Mouse (Mus musculus) limb, embryonic 14.5 days (tissue): ENCODE measurements around the gene Gm21973. TPM values are rescaled to one million over a fixed set of nuclear protein-coding genes. Genes with fewer than 3 reads are reported as not detected.

Experiments used
- ATAC-seq: fragments of 200-750 bp; cut with Nextera tagmentation; 2 replicates; pipeline ENCODE4 v1.8.0; 2017; ENCODE audit warnings: low read depth, moderate number of reproducible peaks, moderate TSS enrichment; ENCODE audit not compliant: low FRiP score
- DNase-seq: peaks from one replicate; pipeline ENCODE4 v3.0.0-alpha.2; 2015; ENCODE audit warnings: low spot score
- H3K27ac ChIP-seq: fragments of 300-500 bp; sonication (generic); replicated peaks from 2 replicates; pipeline ENCODE4 v1.5.1; 2014; ENCODE audit warnings: low read depth, mild to moderate bottlenecking, low read length, moderate library complexity, mixed read lengths
- H3K27me3 ChIP-seq: fragments of 300-500 bp; sonication (generic); 2 replicates; pipeline ENCODE4 v1.6.1; 2014; ENCODE audit warnings: low read length, mixed read lengths; ENCODE audit not compliant: control insufficient read depth, insufficient read depth
- H3K36me3 ChIP-seq: fragments of 300-500 bp; sonication (generic); 2 replicates; pipeline ENCODE4 v1.6.1; 2014; ENCODE audit warnings: mild to moderate bottlenecking, low read length, moderate library complexity, mixed read lengths; ENCODE audit not compliant: control insufficient read depth, insufficient read depth
- H3K4me1 ChIP-seq: fragments of 300-500 bp; sonication (generic); 2 replicates; pipeline ENCODE4 v1.6.1; 2014; ENCODE audit warnings: antibody characterized with exemption, low read length, mixed read lengths; ENCODE audit not compliant: control insufficient read depth, insufficient read depth
- H3K4me2 ChIP-seq: fragments of 300-500 bp; sonication (generic); replicated peaks from 2 replicates; pipeline ENCODE4 v1.6.1; 2014; ENCODE audit warnings: low read depth, mild to moderate bottlenecking, low read length, moderate library complexity; ENCODE audit not compliant: severe bottlenecking
- H3K4me3 ChIP-seq: fragments of 300-500 bp; sonication (generic); replicated peaks from 2 replicates; pipeline ENCODE4 v1.5.1; 2014; ENCODE audit warnings: low read length
- H3K9ac ChIP-seq: fragments of 300-500 bp; sonication (generic); 2 replicates; pipeline ENCODE4 v1.6.1; 2014; ENCODE audit warnings: mild to moderate bottlenecking, low read depth, low read length, moderate library complexity; ENCODE audit not compliant: severe bottlenecking
- H3K9me3 ChIP-seq: fragments of 300-500 bp; sonication (generic); 2 replicates; pipeline ENCODE4 v1.6.1; 2016; ENCODE audit warnings: low read length; ENCODE audit not compliant: control insufficient read depth
- POLR2A ChIP-seq: fragments of 200-500 bp; IDR thresholded peaks from 2 replicates; pipeline ENCODE4 v1.8.0; 2012; ENCODE audit warnings: inconsistent platforms, mild to moderate bottlenecking, moderate library complexity, borderline replicate concordance; ENCODE audit not compliant: insufficient read depth, insufficient read length; ENCODE audit errors: extremely low read depth
- WGBS: fragments of 180-500 bp; shearing (Covaris S2); extraction: QIAGEN DNeasy Blood & Tissue Kit; methylation state at CpG from one replicate; pipeline ENCODE4 v1.1.7; 2014; 5-methylcytosine and 5-hydroxymethylcytosine counted together
- polyA plus RNA-seq, 2 experiments: library from polyadenylated mRNA; depleted of rRNA in 1 of 2; stranded (reverse) in 1 of 2; unstranded in 1 of 2; fragments of >200 nt; fragmentation: Nextera tagmentation in 1 of 2; extraction: Ambion mirVana in 1 of 2; gene quantifications; 2 replicates each; pipeline versions ENCODE4 v1.2.1 to v1.2.3; 2012 to 2014

Gene Gm21973
- polyA plus RNA-seq, 2 experiments, result not detected

- WGBS, result 58% methylated on average over 2 of the region's 2 CpGs
- H3K9me3 ChIP-seq, result no peaks in the 10 kb centered on the region
- H3K9ac ChIP-seq, result no peak overlapping the region
Observed at GRCm38 (mm10) chr15:10399795-10400194, 74.6 kb downstream of the Gm21973 start.

GRCm38 (mm10) chr15:10400415-10400814 is 75.2 kb downstream of the Gm21973 start:
- ATAC-seq (no peak), DNase-seq (peak; percentile 5)
- 60% methylated on average over 3 of the region's 3 CpGs for WGBS
- H3K9ac ChIP-seq, result no peak overlapping the region
- H3K27me3 ChIP-seq, result no peaks in the 10 kb centered on the region
- no peaks in the 10 kb centered on the region for H3K36me3 ChIP-seq
- TF ChIP-seq POLR2A, result no peak
- H3K27ac ChIP-seq, result no peak overlapping the region
- no peaks in the 10 kb centered on the region for H3K9me3 ChIP-seq
- H3K4me3 ChIP-seq, result no peak overlapping the region
- no peaks in the 10 kb centered on the region for H3K4me1 ChIP-seq
- H3K4me2 ChIP-seq, result no peak overlapping the region

More at GRCm38 (mm10) chr15:10399795-10400194, 74.6 kb downstream of the Gm21973 start:
- Histone ChIP-seq H3K36me3 (no peaks in the 10 kb centered on the region), H3K4me2 (no peak overlapping the region), H3K27me3 (no peaks in the 10 kb centered on the region), H3K4me1 (no peaks in the 10 kb centered on the region), H3K27ac (no peak overlapping the region), H3K4me3 (no peak overlapping the region)
- TF ChIP-seq POLR2A, result no peak
- DNase-seq (no peak), ATAC-seq (no peak)

DNA sequence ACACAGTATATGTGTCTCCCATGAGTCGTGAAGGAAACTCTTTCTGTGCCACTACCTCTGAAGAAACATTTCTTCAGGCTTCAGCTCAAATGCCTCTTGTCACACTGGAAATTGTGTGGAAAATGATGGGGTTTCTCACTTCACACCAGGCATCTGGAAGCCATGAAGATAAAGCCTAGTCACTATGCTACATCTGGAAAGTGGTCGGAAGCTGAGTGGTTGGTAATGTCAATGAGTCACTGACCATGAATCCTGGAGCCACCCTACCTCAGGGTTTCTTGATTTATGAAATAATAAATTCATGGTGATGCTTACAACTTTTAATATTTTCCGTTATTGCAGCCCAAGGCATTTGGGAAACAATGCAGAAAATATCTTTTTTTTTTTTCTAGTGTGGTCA is 84.7 kb downstream of the Gm21973 start:
- Histone ChIP-seq H3K4me3 (no peak overlapping the region), H3K9me3 (no peaks in the 10 kb centered on the region), H3K4me2 (no peak overlapping the region), H3K36me3 (no peaks in the 10 kb centered on the region), H3K4me1 (no peaks in the 10 kb centered on the region), H3K27me3 (no peaks in the 10 kb centered on the region), H3K27ac (no peak overlapping the region), H3K9ac (no peak overlapping the region)
- no peak for TF ChIP-seq POLR2A
- ATAC-seq, result no peak
- WGBS, result 83% methylated on average over 3 of the region's 3 CpGs
- DNase-seq, result no peak

DNA sequence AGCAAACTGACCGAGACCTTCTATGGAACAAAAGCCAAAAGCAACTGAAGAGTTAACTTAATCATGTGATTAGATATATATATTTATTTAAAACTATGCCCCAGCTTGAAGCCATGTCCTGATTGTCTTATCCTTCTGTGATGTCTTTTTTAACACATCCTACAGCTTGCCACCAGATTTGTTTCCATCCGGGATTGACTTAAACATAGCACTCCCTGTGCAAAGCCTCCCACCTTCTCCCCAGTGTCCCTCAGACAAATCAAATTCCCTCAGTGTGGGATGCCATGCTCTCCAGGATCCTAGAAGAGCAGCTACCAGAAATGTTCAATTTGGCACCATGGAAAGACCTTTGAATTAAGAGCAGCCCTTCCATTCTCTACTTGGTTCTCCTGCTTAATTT is 85.7 kb downstream of the Gm21973 start:
- Histone ChIP-seq H3K27ac (no peak overlapping the region), H3K4me2 (no peak overlapping the region), H3K27me3 (no peaks in the 10 kb centered on the region), H3K4me1 (no peaks in the 10 kb centered on the region), H3K4me3 (no peak overlapping the region), H3K9me3 (no peaks in the 10 kb centered on the region), H3K9ac (no peak overlapping the region), H3K36me3 (no peaks in the 10 kb centered on the region)
- WGBS, result 90% methylated on average over 2 of the region's 2 CpGs
- DNase-seq (no peak), ATAC-seq (no peak)
- TF ChIP-seq POLR2A, result no peak

DNA sequence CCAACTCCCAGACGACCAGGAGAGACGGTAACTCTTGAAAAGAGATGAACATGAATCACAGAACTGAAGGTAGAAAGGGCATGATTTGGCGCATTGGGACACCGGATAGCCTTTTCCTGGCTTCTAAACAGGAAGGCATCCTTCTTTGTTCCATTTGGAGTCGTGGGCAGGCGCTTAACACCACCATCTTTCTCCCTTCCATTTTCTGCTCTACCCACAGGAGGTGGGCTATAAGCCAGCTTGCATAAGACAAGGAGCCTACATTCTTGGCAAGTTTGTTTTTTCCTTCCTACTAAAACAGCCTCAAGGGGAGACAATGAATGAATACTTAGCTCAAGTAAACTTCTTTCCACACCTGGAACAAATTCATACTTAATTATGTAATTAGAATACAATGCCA is 88.5 kb downstream of the Gm21973 start:
- H3K4me3 ChIP-seq, result no peak overlapping the region
- no peak overlapping the region for H3K9ac ChIP-seq
- no peak overlapping the region for H3K4me2 ChIP-seq
- no peak for ATAC-seq
- no peaks in the 10 kb centered on the region for H3K9me3 ChIP-seq
- no peak for DNase-seq
- no peaks in the 10 kb centered on the region for H3K36me3 ChIP-seq
- TF ChIP-seq POLR2A, result no peak
- no peaks in the 10 kb centered on the region for H3K4me1 ChIP-seq
- H3K27me3 ChIP-seq, result no peaks in the 10 kb centered on the region
- 90% methylated on average over 6 of the region's 6 CpGs for WGBS
- H3K27ac ChIP-seq, result no peak overlapping the region
